8 mouse cellular contexts compared by ENCODE assay signal in the genomic region with DNA sequence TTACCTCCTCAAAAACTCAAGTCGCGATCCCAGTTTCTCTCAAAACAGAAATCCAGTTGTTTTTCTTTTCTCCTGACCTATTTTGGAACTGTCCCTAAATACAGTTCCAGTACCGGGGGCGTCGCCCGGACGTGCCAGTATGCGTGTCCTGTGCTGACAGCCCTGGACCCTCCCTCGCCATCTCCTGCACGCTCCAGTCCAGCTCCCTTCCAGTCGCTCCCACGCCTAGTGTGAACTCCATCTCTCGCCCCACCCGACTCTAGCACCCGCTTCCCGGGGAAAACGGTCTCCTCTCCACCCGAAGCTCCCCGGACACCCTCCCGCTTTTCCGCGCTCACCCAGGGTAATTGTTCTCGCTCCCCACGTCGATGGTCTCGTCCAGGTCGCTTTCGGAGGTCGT. TPM values are rescaled to one million over a fixed set of nuclear protein-coding genes. Genes with fewer than 3 reads are reported as not detected.
DNase-seq lines count a peak whose midpoint lies in the region; ATAC-seq and TF ChIP-seq lines count a peak whose summit lies in the region.

No protein-coding gene starts in this region.

- H3K27ac ChIP-seq in heart, embryonic 11.5 days (ENCODE audit: low read depth, low read length), result peak overlapping the region; percentile 87
- no peak overlapping the region for H3K27ac ChIP-seq in ES-Bruce4 (ENCODE audit: insufficient read depth, low read length)
- H3K27ac ChIP-seq in macrophage, result no peak overlapping the region

- no peak for TF ChIP-seq CTCF in ES-Bruce4 (IDR thresholded peaks at IDR 0.05; ENCODE audit: low read depth, low read length)

- H3K9me3 ChIP-seq in heart, embryonic 11.5 days (replicated peaks; ENCODE audit: control insufficient read depth, low read length), result no peaks in the 10 kb centered on the region
- H3K9me3 ChIP-seq in ES-Bruce4 (replicated peaks; ENCODE audit: control insufficient read depth, insufficient read depth, low read length, poor library complexity, severe bottlenecking), result no peaks in the 10 kb centered on the region

- no peak for TF ChIP-seq EP300 in ES-Bruce4 (IDR thresholded peaks at IDR 0.05; ENCODE audit: insufficient read depth, low read depth, low read length)

- H3K4me2 ChIP-seq in heart, embryonic 11.5 days, result peak overlapping the region; percentile 66

- peaks cover 9% of the 10 kb centered on the region for H3K4me1 ChIP-seq in heart, embryonic 11.5 days (ENCODE audit: control insufficient read depth, insufficient read depth, low read length)
- H3K4me1 ChIP-seq in ES-Bruce4 (ENCODE audit: control insufficient read depth, insufficient read depth, low read length), result no peaks in the 10 kb centered on the region

- ATAC-seq in heart, embryonic 11.5 days (replicated peaks; ENCODE audit: insufficient number of reproducible peaks, low FRiP score, low TSS enrichment), result peak; percentile 53; the same call in 1 of the 2 replicates
- ATAC-seq in granulocyte monocyte progenitor cell, adult 5-6 weeks (replicated peaks; ENCODE audit: poor library complexity, severe bottlenecking), result peak; percentile 10

- H3K9ac ChIP-seq in heart, embryonic 11.5 days (ENCODE audit: low read depth, low read length), result peak overlapping the region; percentile 81
- H3K9ac ChIP-seq in ES-Bruce4 (ENCODE audit: low read depth, poor library complexity, severe bottlenecking), result peak overlapping the region; percentile 3; the same call in 1 of the 2 replicates

- peak overlapping the region; percentile 74 for H3K4me3 ChIP-seq in heart, embryonic 11.5 days (ENCODE audit: low read depth, low read length)
- H3K4me3 ChIP-seq in ES-Bruce4 (ENCODE audit: low read depth, low read length) (peak overlapping the region; percentile 92), macrophage (ENCODE audit: inconsistent target) (peak overlapping the region; percentile 9; the same call in 1 of the 2 replicates)

- 1% methylated on average over 29 of the region's 29 CpGs for WGBS in heart, embryonic 11.5 days (ENCODE audit: insufficient replicate concordance)
- WGBS in macrophage (ENCODE audit: missing documents), result 3% methylated on average over 29 of the region's 29 CpGs

- DNase-seq in heart, postnatal 4 days, result no peak
- DNase-seq in left cerebral cortex, postnatal 4 days, result no peak
- no peak for DNase-seq in frontal cortex, postnatal 36 days (ENCODE audit: low spot score in 2 of 2)
- DNase-seq in adrenal gland, postnatal 25 days, result no peak

- intact Hi-C loops in left cerebral cortex, postnatal 4 days (cut with DNase I), result no loop called here

- H3K79me2 ChIP-seq in macrophage (ENCODE audit: inconsistent target), result no peaks in the 10 kb centered on the region

- TF ChIP-seq POLR2A in ES-Bruce4 (IDR thresholded peaks at IDR 0.05; ENCODE audit: insufficient read depth, low read length), result no peak

- H3K36me3 ChIP-seq in heart, embryonic 11.5 days (ENCODE audit: control insufficient read depth, insufficient read depth, low read length), result no peaks in the 10 kb centered on the region
- no peaks in the 10 kb centered on the region for H3K36me3 ChIP-seq in ES-Bruce4 (ENCODE audit: control insufficient read depth, insufficient read depth, low read length, poor library complexity, severe bottlenecking)
- no peaks in the 10 kb centered on the region for H3K36me3 ChIP-seq in macrophage (ENCODE audit: inconsistent target)

- H3K27me3 ChIP-seq in heart, embryonic 11.5 days (ENCODE audit: control insufficient read depth, insufficient read depth, low read length), result no peaks in the 10 kb centered on the region; the same call in 1 of the 2 replicates
- H3K27me3 ChIP-seq in ES-Bruce4 (ENCODE audit: control insufficient read depth, insufficient read depth, low read length, poor library complexity, severe bottlenecking), result peaks cover 7% of the 10 kb centered on the region

RNA-seq across cellular contexts. Expression of a gene that starts 0.4 kb away (rescaled TPM):
- polyA plus RNA-seq in heart, embryonic 11.5 days (2014; fragmentation: Nextera tagmentation; extraction: Ambion mirVana), result 23.2 and 29.9 TPM in 2 replicates
- total RNA-seq in heart, postnatal 4 days (2021), result 10 to 100 TPM; 22.0 to 26.9 TPM
- polyA plus RNA-seq in ES-Bruce4 (2011; ENCODE audit: insufficient read depth, insufficient read length, low read depth, missing spikeins) (0.97 and 1.6 TPM in 2 replicates), macrophage (2018) (not detected in 3 replicates)
- total RNA-seq in granulocyte monocyte progenitor cell, adult 5-6 weeks (2014; fragmentation: Nextera tagmentation), result not detected in 2 replicates
- total RNA-seq in granulocyte monocyte progenitor cell, adult 5-6 weeks (2017), result not detected in 2 replicates
- under 1 TPM in 2 of 26 experiments, not detected in 24; 0.32 to 0.36 TPM for total RNA-seq in macrophage (2018; cell fraction: chromatin; rRNA removed)
- under 1 TPM in 1 of 26 experiments, not detected in 25; 0.05 TPM for total RNA-seq in macrophage (2018; cell fraction: cytosol; rRNA removed)
- not detected for total RNA-seq in macrophage (2018; cell fraction: nucleus; rRNA removed)
- total RNA-seq in left cerebral cortex, postnatal 4 days (2021), result 1 to 10 TPM; 4.4 to 4.8 TPM
- 1.1 and 1.5 TPM in 2 replicates for total RNA-seq in adrenal gland, postnatal 25 days (2021)

RNA-seq across cellular contexts. Expression of a gene that starts 39.1 kb away (rescaled TPM):
- 10.1 and 11.4 TPM in 2 replicates for polyA plus RNA-seq in heart, embryonic 11.5 days (2014; fragmentation: Nextera tagmentation; extraction: Ambion mirVana)
- total RNA-seq in heart, postnatal 4 days (2021), result 1 to 10 TPM; 9.2 TPM
- polyA plus RNA-seq in ES-Bruce4 (2011; ENCODE audit: insufficient read depth, insufficient read length, low read depth, missing spikeins) (11.4 and 11.7 TPM in 2 replicates), macrophage (2018) (19.1 to 26.7 TPM (median 25.4 TPM) in 3 replicates)
- 13.6 and 20.2 TPM in 2 replicates for total RNA-seq in granulocyte monocyte progenitor cell, adult 5-6 weeks (2014; fragmentation: Nextera tagmentation)
- 14.8 and 17.5 TPM in 2 replicates for total RNA-seq in granulocyte monocyte progenitor cell, adult 5-6 weeks (2017)
- total RNA-seq in macrophage (2018; cell fraction: chromatin; rRNA removed), result 100 to 1,000 TPM in 8 of 26 experiments, 10 to 100 TPM in 18; 43.0 to 131 (median 86.1) TPM
- 10 to 100 TPM; 22.2 to 71.1 (median 34.7) TPM for total RNA-seq in macrophage (2018; cell fraction: cytosol; rRNA removed)
- total RNA-seq in macrophage (2018; cell fraction: nucleus; rRNA removed), result 100 to 1,000 TPM in 2 of 26 experiments, 10 to 100 TPM in 24; 39.4 to 122 (median 71.4) TPM
- total RNA-seq in left cerebral cortex, postnatal 4 days (2021), result 10 to 100 TPM; 63.6 to 66.2 TPM
- total RNA-seq in adrenal gland, postnatal 25 days (2021), result 32.9 and 42.0 TPM in 2 replicates

Comparison
In these comparisons a context has a peak if more than half of its experiments do, and no peak if none do; other contexts are left out.
1. H3K4me3 ChIP-seq: peak in every context shown above with its lines; median percentile 92 in ES-Bruce4; 74 in heart, embryonic 11.5 days; 9 in macrophage.